Mouse (Mus musculus) neural tube, embryonic 11.5 days (tissue): ENCODE measurements around the gene Mmrn1. TPM values are rescaled to one million over a fixed set of nuclear protein-coding genes. Genes with fewer than 3 reads are reported as not detected.

Source experiments
- ATAC-seq: fragments of 200-750 bp; cut with Nextera tagmentation; 2 replicates; pipeline ENCODE4 v1.8.0; 2017; ENCODE audit warnings: moderate number of reproducible peaks, mild to moderate bottlenecking, moderate TSS enrichment, moderate library complexity; ENCODE audit not compliant: insufficient read depth, low FRiP score, low TSS enrichment
- DNase-seq: peaks from one replicate; pipeline ENCODE4 v3.0.0-alpha.2; 2015; ENCODE audit warnings: low spot score
- H3K27ac ChIP-seq: fragments of 300-500 bp; sonication (generic); 2 replicates; pipeline ENCODE4 v1.5.1; 2014; ENCODE audit warnings: low read depth, mild to moderate bottlenecking, low read length
- H3K27me3 ChIP-seq: fragments of 300-500 bp; sonication (generic); 2 replicates; pipeline ENCODE4 v1.6.1; 2014; ENCODE audit warnings: mild to moderate bottlenecking, low read length, mixed read lengths; ENCODE audit not compliant: control insufficient read depth, insufficient read depth
- H3K36me3 ChIP-seq: fragments of 300-500 bp; sonication (generic); 2 replicates; pipeline ENCODE4 v1.6.1; 2014; ENCODE audit warnings: mild to moderate bottlenecking, low read length, moderate library complexity, mixed read lengths; ENCODE audit not compliant: control insufficient read depth, insufficient read depth
- H3K4me1 ChIP-seq: fragments of 300-500 bp; sonication (generic); 2 replicates; pipeline ENCODE4 v1.6.1; 2014; ENCODE audit warnings: low read length, mixed read lengths; ENCODE audit not compliant: control insufficient read depth, insufficient read depth
- H3K4me2 ChIP-seq: fragments of 300-500 bp; sonication (generic); 2 replicates; pipeline ENCODE4 v1.6.1; 2014; ENCODE audit warnings: low read depth, mild to moderate bottlenecking, moderate library complexity
- H3K4me3 ChIP-seq: fragments of 300-500 bp; sonication (generic); 2 replicates; pipeline ENCODE4 v1.5.1; 2014; ENCODE audit warnings: low read depth, low read length
- H3K9ac ChIP-seq: fragments of 300-500 bp; sonication (generic); 2 replicates; pipeline ENCODE4 v1.6.1; 2014; ENCODE audit warnings: mild to moderate bottlenecking, low read length
- H3K9me3 ChIP-seq: fragments of 300-500 bp; sonication (generic); 2 replicates; pipeline ENCODE4 v1.6.1; 2016; ENCODE audit warnings: low read length; ENCODE audit not compliant: control insufficient read depth
- WGBS: fragments of 180-500 bp; shearing (Covaris S2); extraction: QIAGEN DNeasy Blood & Tissue Kit; methylation state at CpG from one replicate; pipeline ENCODE4 v1.1.7; 2014; 5-methylcytosine and 5-hydroxymethylcytosine counted together
- polyA plus RNA-seq: library from polyadenylated mRNA; unstranded; fragments of >200 nt; fragmentation: Nextera tagmentation; extraction: Ambion mirVana; gene quantifications from 2 replicates; pipeline ENCODE4 v1.2.1, GENCODE M21; 2014

The Mmrn1 gene
- polyA plus RNA-seq, 1 experiment from 2014 or later: 7.8 TPM

DNA sequence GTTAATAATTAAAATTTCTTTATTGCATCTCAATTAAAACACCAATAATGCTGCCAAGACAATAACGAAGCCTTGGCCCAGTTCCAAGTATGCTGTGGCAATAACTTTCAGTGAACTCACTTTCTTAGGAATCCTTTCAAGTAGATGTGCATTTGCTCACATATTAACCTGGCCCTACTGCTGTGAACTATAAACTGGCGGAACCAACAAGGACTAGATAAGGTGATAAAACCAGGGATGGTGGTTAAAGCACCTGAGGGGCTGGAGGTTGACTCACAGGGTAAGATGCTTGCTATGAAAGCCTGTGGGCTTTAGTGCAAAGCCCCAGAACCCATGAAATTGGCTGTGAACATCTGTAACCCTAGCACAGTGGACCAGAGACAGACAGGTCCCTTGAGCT lies 54.3 kb downstream of the Mmrn1 start:
- Histone ChIP-seq H3K4me2 (no peak overlapping the region), H3K9me3 (no peaks in the 10 kb centered on the region), H3K36me3 (no peaks in the 10 kb centered on the region), H3K9ac (no peak overlapping the region), H3K27me3 (no peaks in the 10 kb centered on the region), H3K4me1 (no peaks in the 10 kb centered on the region), H3K27ac (no peak overlapping the region), H3K4me3 (no peak overlapping the region)
- ATAC-seq (no peak), DNase-seq (no peak)
- WGBS: 86% methylated on average over 2 of the region's 2 CpGs

DNA sequence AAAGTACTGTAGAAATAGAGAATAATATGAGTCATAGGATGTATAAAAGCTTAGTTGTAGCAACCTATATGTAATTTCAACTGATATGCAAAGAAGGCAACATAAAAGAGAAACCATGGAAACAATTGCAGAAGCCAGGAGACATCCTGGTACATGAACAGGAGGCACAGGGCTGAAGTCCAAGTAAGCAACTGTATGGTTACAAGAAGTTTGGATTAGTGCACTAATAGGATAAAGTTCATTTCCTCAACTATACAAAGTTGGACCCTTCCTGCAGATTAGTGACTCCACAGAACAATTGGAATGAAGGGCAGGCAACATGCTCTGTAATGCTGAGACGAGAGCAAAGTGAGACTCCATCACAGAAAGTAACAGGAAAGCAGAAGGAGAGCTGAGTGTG lies 59.6 kb downstream of the Mmrn1 start:
- H3K27ac ChIP-seq: no peak overlapping the region
- WGBS: 85% methylated on average over 1 of the region's 1 CpGs
- ATAC-seq (no peak), DNase-seq (no peak)
- no peak overlapping the region for H3K4me3 ChIP-seq
- no peak overlapping the region for H3K4me2 ChIP-seq
- H3K9ac ChIP-seq: no peak overlapping the region
- no peaks in the 10 kb centered on the region for H3K9me3 ChIP-seq
- H3K27me3 ChIP-seq: no peaks in the 10 kb centered on the region
- no peaks in the 10 kb centered on the region for H3K4me1 ChIP-seq
- no peaks in the 10 kb centered on the region for H3K36me3 ChIP-seq

DNA sequence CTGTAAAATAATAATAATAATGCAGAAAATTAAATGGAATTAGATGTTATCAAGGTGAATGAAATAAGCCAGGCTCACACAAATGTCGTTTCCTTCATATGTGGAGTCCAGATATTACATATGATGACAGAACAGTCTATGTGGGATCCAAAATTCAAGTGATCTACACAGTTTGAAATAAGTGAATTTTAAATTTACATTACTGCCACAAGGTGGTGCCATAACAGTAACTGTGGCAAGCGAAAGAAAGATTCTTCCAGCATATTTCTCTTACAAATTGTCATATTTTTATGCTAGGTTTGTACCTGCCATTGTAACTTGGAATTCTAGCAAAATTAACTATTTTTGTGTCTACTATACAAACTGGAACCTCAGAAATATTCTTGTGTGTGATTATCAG lies 61.1 kb downstream of the Mmrn1 start:
- ATAC-seq (no peak), DNase-seq (no peak)
- no peaks in the 10 kb centered on the region for H3K4me1 ChIP-seq
- no peak overlapping the region for H3K4me3 ChIP-seq
- no peaks in the 10 kb centered on the region for H3K36me3 ChIP-seq
- 44% methylated on average over 2 of the region's 2 CpGs for WGBS
- H3K9me3 ChIP-seq: no peaks in the 10 kb centered on the region
- H3K9ac ChIP-seq: no peak overlapping the region
- H3K4me2 ChIP-seq: no peak overlapping the region
- no peaks in the 10 kb centered on the region for H3K27me3 ChIP-seq
- H3K27ac ChIP-seq: no peak overlapping the region

DNA sequence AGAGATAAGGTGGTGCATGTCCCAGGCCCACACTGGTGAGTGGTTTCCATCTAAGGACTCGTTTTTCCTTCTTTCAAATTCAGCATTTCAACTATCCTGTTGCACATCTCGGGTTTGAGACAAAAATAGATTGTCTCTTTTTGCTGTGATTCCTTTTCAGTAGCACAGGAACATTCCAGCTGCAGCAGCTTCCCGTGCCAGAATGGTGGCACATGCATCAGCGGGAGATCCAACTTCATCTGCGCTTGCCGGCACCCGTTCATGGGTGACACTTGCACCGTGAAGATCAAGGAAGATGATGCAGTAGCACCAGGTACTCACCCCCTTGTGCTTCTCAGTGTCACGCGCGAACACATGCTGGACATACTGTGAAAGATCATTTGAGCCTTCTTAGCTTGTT lies 62.1 kb downstream of the Mmrn1 start:
- Histone ChIP-seq H3K9ac (no peak overlapping the region), H3K4me2 (no peak overlapping the region), H3K36me3 (no peaks in the 10 kb centered on the region), H3K9me3 (no peaks in the 10 kb centered on the region), H3K27me3 (no peaks in the 10 kb centered on the region), H3K4me3 (no peak overlapping the region), H3K27ac (no peak overlapping the region), H3K4me1 (no peaks in the 10 kb centered on the region)
- DNase-seq (no peak), ATAC-seq (no peak)
- 90% methylated on average over 11 of the region's 11 CpGs for WGBS

DNA sequence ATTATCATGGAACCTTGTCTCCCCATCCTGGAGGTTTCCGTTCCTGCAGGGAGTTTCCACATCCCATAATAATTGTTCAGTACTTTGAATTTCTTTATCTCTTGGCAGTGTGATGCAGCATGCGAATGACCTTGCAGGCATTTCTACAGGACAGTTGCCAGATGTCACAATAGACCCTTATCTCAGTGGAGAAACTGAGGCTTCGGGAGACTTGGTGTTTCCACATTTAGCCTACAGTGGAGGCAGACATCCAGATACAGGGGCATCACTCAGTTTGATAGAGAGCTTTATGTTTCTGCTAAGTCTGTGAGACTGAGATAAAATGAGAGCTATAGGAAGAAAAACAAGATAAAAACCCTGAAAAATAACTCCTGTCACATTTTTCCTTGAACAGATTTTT lies 63.0 kb downstream of the Mmrn1 start:
- H3K9ac ChIP-seq: no peak overlapping the region
- no peak overlapping the region for H3K4me3 ChIP-seq
- ATAC-seq (no peak), DNase-seq (no peak)
- WGBS: 91% methylated on average over 3 of the region's 3 CpGs
- no peaks in the 10 kb centered on the region for H3K36me3 ChIP-seq
- no peaks in the 10 kb centered on the region for H3K4me1 ChIP-seq
- H3K27ac ChIP-seq: no peak overlapping the region
- H3K27me3 ChIP-seq: no peaks in the 10 kb centered on the region
- no peaks in the 10 kb centered on the region for H3K9me3 ChIP-seq
- H3K4me2 ChIP-seq: no peak overlapping the region

DNA sequence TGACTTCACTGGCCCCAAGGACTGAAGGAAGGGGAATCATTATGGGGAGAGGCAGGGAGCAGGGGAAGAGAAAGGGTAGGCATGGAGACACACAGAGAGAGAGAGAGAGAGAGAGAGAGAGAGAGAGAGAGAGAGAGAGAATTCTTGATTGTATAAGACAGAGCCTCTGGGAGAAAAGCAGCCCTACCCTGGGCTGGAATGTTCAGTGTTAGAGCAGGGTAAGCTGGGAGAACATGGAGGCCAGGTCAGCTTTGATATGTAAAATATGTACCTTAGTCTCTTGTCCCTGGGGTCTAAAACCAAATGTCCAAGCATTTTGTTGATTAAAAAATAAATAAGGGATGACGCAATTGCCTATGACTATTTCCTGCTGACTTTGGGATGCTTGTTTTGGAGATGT lies 67.6 kb downstream of the Mmrn1 start:
- Histone ChIP-seq H3K9me3 (no peaks in the 10 kb centered on the region), H3K36me3 (no peaks in the 10 kb centered on the region), H3K4me2 (no peak overlapping the region), H3K4me3 (no peak overlapping the region), H3K27me3 (no peaks in the 10 kb centered on the region), H3K27ac (no peak overlapping the region), H3K4me1 (no peaks in the 10 kb centered on the region), H3K9ac (no peak overlapping the region)
- no peak for DNase-seq
- no peak for ATAC-seq
- WGBS: 90% methylated on average over 1 of the region's 1 CpGs

DNA sequence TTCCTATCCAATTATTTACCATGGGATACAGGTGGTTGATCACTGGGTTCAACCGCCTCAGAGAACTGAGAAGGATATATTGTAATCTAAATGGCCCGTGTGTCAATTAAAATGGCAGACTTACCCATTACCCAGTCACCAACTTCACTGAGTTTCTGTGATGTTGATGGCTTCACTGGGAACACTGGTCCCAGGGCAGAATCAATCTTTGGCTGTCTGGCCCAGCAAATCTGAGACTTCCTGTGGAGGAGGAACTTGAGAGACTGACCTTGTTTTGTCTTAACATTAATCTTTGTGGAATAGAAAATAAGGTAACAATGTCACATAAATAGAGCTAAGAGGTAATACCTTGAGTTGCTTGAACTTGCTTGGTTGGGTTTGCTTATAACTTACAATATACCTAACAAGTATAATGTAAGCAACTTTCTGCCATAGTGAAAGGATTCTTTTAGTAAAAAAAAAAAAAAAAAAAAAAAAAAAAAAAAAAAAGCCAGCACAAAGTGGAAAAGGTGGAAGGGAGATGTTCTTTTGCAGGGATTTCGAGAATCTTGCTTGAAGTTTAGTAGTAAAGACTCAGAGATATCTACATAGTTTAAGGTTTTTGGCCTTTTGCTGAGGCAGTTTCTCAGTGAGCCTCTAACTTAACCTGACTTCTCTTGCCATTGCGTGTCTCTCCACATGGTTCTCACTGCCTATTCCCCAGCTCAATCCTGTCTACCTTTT lies 68.8 kb downstream of the Mmrn1 start:
- WGBS: 62% methylated on average over 4 of the region's 4 CpGs
- H3K36me3 ChIP-seq: no peaks in the 10 kb centered on the region
- no peaks in the 10 kb centered on the region for H3K9me3 ChIP-seq
- no peak overlapping the region for H3K9ac ChIP-seq
- H3K4me3 ChIP-seq: no peak overlapping the region
- no peaks in the 10 kb centered on the region for H3K4me1 ChIP-seq
- no peak overlapping the region for H3K4me2 ChIP-seq
- ATAC-seq (no peak), DNase-seq (no peak)
- no peaks in the 10 kb centered on the region for H3K27me3 ChIP-seq
- H3K27ac ChIP-seq: no peak overlapping the region

DNA sequence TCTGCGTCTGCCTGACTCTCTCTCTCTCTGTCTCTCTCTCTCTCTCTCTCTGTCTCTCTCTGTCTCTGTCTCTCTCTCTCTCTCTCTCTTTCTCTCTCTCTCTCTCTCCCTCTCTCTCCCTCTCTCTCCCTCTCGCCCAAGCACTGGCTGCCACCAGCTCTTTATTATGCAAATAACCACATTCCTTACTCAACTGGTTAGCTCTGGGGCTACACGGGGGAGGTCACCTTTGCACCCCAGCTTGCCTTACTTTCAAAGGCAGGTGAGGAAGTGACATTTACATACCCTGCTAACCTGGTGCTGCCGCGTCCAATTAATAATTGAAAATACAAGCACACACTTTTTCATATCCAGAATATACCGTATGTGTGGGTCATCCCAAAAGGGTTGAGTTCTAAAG lies 69.3 kb downstream of the Mmrn1 start:
- WGBS: 24% methylated on average over 6 of the region's 6 CpGs
- Histone ChIP-seq H3K9me3 (no peaks in the 10 kb centered on the region), H3K4me3 (no peak overlapping the region), H3K27me3 (no peaks in the 10 kb centered on the region), H3K36me3 (no peaks in the 10 kb centered on the region), H3K4me1 (no peaks in the 10 kb centered on the region), H3K27ac (no peak overlapping the region), H3K4me2 (no peak overlapping the region), H3K9ac (no peak overlapping the region)
- ATAC-seq: no peak
- DNase-seq: no peak

DNA sequence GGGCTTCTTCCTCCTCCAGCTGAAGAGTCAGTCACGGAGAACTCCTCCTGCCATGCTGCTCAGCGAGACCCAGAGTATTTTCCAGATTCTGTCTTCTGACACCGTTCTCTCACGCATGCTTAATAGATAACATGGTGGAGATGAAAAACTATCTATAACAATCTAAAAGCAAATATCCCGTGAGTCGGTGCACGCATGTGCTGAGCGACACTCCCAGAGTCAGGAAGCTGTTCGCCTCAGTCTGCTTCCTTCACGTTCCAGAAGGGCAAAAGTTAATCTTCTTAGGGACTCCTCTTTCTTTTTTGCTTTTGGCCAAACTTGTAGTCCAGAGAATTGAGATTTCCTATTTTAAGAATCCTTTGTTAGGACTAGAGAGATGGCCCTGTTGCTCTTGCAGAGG lies 69.7 kb downstream of the Mmrn1 start:
- no peak overlapping the region for H3K4me2 ChIP-seq
- no peaks in the 10 kb centered on the region for H3K27me3 ChIP-seq
- DNase-seq (no peak), ATAC-seq (no peak)
- no peaks in the 10 kb centered on the region for H3K9me3 ChIP-seq
- H3K4me3 ChIP-seq: no peak overlapping the region
- no peak overlapping the region for H3K9ac ChIP-seq
- H3K36me3 ChIP-seq: no peaks in the 10 kb centered on the region
- no peak overlapping the region for H3K27ac ChIP-seq
- no peaks in the 10 kb centered on the region for H3K4me1 ChIP-seq
- 54% methylated on average over 10 of the region's 10 CpGs for WGBS
